Mouse (Mus musculus): Measurements from ENCODE around the gene Hoxb5.
A peak's percentile ranks its signal among the peaks of the same experiment; 100 is the strongest.

The Hoxb5 gene

GRCm38 (mm10) chr11:96288455-96289221 lies 14.5 kb upstream of the Hoxb5 start:
- no peak for DNase-seq

DNA sequence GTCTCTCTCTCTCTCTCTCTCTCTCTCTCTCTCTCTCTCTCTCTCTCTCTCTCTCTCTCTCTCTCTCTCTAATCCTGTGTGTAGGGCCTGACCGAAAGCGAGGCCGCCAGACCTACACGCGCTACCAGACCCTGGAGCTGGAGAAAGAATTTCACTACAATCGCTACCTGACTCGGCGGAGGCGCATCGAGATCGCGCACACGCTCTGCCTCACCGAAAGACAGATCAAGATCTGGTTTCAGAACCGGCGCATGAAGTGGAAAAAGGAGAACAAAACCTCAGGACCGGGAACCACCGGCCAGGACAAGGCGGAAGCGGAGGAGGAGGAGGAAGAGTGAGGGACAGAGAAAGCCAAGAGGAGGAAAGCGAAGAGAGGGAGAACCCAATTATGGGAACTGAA lies 13.8 kb upstream of the Hoxb5 start:
- DNase-seq, result no peak

GRCm38 (mm10) chr11:96289837-96290236 lies 13.3 kb upstream of the Hoxb5 start:
- DNase-seq, result no peak

DNA sequence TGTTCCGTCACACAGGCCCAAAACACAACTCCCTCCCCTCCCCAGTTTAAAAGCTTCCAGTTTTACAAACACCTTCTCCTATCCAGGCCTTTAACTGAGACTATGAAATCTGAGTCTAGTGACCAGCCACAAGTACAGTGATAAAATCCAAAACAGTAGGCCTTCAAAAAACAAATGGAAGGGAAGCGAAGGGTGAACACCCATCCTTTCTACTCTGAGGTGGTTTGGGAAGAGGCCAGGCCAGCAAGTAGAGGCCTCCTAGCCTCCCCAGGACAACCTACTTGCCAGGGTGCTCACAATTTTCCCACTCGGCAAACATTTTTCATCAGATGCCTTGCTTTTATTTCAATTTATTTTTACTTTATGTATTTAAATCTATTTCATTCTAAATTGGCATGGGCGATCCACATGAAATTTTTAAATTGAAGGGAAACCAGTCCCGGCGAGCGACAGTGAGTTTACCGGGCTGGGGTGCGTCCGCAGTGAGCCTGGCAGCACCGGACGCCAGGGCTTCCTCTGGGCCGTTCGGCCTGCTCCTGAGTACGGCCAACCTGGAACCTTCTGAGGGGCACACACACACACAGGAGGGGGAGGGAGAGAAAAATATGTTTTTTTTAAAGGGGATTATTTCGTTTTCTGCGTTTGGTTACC lies 12.3 kb upstream of the Hoxb5 start:
- no peak for DNase-seq

- no peak for DNase-seq
Measured at GRCm38 (mm10) chr11:96291681-96292564, 11.2 kb upstream of the Hoxb5 start, which contains the start of gene Hoxb6. TSS of gene Hoxb6 (plus strand) at chr11:96292476.

DNA sequence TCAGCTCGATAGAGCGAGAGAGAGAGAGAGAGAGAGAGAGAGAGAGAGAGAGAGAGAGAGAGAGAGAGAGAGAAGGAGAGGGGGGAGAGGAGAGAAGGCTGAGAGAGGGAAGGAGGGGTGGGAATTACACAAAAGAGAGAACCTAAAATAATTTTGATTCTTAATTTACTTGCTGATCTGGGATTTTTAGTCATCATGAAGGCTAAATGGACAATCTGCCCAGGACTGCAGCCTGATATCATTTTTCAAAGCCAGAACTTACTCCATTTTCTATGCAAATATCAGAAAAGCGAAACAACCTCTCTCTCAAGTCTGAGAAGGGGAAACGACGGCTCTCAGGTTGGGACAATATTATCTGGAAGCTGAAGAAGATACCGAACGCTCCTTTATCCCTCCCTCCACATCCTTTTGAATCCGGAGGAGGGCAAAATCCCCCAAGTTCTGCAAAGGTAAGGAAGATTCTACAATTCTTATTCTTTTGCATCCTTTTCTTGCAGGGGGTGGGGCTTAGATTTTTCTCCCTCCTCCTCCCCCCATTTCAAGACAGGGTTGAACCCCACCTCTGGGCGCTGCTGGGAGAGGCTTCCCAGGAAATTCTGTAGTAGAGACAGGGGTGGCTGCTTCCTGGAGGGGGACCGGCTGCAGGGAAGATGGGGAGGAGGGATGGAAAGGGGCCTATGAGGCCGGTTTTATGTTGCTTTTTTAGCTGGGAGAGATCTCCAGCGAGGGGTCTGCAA lies 10.4 kb upstream of the Hoxb5 start:
- DNase-seq, result no peak

DNA sequence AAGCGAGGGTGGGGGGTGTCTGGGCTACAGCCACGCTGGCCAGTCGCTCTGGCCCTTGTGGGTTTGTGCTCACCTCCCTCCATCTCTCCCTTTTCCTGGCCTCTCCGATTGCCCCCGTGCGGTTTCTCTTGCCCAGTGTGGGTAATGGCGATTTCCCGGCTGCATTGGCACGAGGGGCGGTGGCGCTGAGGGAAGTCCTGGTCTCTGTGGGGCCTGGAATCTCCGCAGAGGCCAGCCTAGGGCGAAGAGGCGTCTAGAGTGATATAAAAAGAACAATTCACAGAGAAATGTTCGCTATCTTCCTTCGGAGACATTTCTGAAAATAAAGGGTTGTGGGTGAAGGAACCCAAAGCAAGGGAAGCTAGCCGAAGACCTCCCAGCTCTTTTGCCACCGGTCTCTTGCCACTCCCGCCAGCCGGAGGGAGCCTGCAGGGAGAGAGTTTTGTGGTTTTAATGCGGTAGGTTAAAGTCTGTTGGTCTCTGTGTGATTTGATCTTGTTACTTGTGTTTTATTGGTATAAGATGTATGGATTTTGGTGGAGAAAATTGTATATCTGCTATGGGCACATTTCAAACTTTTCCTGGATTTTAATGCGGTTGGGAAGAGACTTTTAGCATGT lies 9.7 kb upstream of the Hoxb5 start:
- DNase-seq, result no peak

DNA sequence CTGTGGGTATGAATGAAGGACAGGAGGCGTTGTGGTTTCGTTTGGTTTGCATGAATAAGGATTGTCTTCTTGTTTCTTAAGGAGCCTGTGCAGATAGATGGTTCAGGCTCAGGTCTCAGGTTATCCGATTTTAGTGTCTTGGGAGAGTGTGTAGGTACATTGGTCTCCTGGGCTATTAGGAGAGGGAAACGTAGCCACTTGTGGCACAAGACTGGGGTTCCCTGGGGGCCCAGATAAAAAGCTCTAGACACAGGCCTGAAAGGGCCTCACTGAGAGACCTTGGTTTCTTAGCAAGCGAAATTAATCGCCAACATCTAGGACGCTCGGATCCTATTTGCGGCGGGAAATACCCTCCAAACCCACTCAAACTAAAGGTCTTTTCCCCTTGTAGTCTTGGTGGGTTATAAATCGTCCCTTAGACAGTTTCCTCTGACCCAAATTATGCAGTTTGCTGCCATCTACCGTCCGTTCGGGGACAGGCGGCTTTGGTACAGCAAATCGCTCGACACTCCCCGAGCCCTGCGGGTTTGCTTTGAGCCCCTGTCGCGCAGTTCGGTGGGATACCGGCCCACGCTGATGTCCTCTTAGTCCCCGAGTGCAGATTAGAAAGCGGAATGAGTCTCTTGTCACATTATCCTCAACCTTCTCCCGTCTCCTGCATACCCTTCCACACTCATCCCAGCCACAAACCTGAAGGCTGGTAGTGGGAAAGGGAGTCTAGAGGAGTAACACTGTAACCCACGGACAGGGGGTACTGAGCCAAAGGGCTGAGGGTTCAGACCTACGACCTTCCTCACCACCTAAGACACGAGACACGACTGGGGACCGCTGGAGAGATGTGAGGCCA lies 8.7 kb upstream of the Hoxb5 start:
- DNase-seq, result peak; percentile 49 to 72

- DNase-seq, result no peak
Measured at GRCm38 (mm10) chr11:96295092-96295835, 7.9 kb upstream of the Hoxb5 start.

DNA sequence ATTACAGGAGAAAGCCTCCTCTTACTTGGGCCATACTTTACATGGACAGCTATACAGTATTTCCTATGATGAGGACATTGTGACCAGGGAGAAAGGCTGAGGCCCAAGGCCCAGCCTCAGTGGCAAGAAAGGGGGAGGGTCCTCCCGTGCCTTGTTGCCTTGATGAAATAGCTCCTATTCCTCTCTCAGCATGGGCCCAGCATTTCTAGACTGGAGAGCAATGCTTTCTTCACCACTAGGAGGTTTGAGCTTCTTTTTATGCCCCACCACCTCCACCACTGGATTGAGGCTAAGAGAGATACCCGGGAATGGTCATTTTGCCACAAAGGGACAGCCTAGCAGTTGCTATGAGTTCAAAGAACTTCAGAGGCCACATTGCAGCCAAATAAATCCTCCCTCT lies 6.1 kb upstream of the Hoxb5 start:
- no peak for DNase-seq

DNA sequence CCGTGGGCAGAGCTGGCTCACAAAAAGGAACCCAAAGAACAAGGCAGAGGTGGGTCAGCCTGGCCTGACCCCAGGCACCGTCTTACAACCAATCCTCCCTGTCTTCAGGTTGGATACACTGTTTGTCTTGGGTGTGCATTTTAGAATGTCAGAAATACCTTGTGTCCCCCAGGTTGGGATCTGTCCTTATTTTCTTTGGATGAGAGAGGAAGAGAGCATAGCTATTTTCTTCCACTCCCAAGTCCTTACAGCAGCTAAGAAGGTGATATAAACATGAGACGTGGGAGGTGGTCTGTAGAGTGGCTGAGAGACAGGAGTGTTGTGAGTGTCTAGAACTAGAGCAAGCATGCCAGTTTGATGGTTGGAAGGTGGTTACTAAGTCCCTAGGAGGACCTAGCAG lies 5.7 kb upstream of the Hoxb5 start:
- no peak for DNase-seq

- no peak for DNase-seq
Measured at GRCm38 (mm10) chr11:96297968-96298635, 5.0 kb upstream of the Hoxb5 start.

GRCm38 (mm10) chr11:96298895-96299667 lies 4.1 kb upstream of the Hoxb5 start:
- DNase-seq, result no peak

DNA sequence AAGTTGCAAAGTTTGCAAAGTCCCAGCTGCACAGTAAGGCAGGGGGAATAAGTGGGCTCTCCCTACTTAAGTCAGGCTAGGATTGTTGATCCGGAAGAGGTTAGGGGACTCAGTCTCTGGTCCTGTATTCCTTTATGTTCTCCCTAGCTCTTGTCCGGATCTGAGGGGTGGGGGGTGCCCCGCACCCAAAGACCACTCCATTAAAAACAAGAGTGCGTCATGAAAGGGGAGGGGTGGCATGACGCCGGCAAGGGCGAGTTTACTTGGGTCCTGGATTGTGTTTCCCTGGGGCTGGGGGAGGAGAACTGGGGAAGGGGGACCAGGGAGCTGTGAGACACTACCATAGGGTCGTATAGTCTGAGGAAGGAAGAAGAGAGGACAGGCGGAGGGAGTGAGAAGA lies 3.4 kb upstream of the Hoxb5 start:
- no peak for DNase-seq

DNA sequence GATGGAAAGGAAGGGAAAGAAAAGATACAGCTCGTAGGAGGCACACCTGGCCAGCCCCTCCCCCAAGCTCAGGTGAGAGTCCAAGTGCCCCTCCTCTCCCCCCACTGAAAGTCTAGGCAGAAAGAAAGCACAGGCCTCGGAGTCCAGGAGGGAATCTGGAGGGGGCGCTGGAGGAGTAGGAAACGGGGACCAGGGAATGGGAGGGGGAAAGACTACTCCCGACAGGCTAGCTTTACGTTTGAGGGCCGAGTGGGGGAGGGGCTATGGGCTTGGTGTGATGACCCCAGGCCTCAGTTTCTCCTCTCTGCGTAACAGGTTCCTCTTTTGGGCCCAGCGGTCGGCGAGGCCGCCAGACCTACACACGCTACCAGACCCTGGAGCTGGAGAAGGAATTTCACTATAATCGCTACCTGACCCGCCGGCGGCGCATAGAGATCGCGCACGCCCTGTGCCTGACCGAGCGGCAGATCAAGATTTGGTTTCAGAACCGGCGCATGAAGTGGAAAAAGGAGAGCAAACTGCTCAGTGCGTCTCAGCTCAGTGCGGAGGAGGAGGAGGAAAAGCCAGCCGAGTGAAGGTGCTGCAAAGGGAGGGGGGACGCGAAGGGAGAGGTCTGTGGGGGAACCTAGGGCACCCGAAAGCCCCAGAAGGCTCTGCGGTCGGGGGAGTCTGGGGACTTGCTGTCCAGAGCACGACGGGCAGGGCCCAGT lies 2.6 kb upstream of the Hoxb5 start:
- no peak for DNase-seq

- no peak for DNase-seq
Measured at GRCm38 (mm10) chr11:96301064-96301431, 2.1 kb upstream of the Hoxb5 start.

GRCm38 (mm10) chr11:96301837-96302236 lies 1.3 kb upstream of the Hoxb5 start:
- peak in 1 of 2 experiments; percentile 38 for DNase-seq

DNA sequence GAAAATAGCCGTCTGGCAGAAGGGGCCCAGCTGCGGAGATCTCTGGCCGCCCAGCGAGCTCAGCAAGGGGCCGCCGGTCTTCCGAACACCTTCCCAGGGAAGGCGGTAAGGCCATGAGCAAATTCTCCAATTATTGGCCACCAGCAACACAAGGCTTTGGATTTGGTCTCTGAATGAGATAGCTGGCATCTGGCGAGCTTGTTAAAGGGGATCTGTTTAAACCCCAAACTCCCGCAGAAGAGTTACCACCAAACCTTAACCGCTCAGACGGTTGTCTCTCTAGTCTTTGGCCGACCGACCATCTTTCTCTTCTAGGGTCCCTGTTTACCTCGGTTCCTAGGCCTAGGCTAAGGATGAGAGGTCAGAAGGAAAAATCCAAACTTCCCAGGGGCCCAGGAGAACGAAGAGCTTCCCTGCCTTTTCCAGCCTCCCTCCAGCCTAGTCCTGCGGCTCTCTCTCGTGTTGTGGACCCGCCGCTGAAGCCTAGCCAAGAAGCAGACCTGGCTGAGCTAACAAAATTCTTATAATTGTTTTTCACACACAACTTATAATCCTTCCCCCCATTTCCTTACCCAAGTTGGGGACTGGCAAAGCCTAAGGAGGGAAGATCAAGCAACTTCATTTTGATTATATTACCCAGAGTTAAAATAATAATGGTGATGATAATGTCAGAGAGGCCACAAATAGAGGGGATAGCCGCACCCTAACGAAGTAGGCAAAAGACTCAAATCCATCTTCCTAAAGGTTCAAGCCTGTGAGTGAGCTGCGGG lies 570 bp upstream of the Hoxb5 start:
- no peak for DNase-seq

Measured in cerebellum, postnatal 25 days (tissue).